Mouse (Mus musculus): Measurements from ENCODE around the gene Scp2d1. TPM values are rescaled to one million over a fixed set of nuclear protein-coding genes. Genes with fewer than 3 reads are reported as not detected.

The Scp2d1 gene
- not detected in 2 replicates for polyA plus RNA-seq (2012; rRNA removed)

DNA sequence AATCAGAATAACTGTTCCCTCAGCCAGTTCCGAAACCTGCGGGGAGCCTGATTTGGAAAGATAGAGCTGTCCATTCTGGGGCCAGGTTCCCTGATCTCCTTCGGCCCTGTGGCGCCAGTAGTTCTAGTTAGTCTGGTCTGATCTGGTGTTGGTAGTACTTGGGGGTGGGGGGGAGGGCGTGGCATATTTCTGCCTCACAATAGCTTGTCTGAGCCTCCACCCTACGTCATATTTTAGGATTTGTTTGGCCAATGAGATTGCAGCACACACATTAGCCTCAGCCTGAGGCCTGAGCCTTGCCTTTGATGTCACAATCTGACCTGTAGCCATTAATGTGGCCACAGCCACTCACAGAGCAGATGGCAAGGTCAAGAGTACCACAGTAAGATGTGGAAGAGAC, at the start of gene Scp2d1:
Scp2d1 (plus strand) TSS at position 301 of the 400 bp plus-strand sequence.

Other genes with a start within 250 kb of the Scp2d1 start
- gene Smim26, start 229.6 kb upstream of the Scp2d1 start, polyA plus RNA-seq (2012; rRNA removed): 0.49 TPM in 1 of 2 replicates, not detected in the other
- 2.4 and 3.2 TPM in 2 replicates for gene Dtd1, start 223.8 kb upstream of the Scp2d1 start, polyA plus RNA-seq (2012; rRNA removed)

All from stomach, adult 2 months (tissue).